Mouse (Mus musculus): ENCODE data around the gene Pum2. TPM values are rescaled to one million over a fixed set of nuclear protein-coding genes. Genes with fewer than 3 reads are reported as not detected.

Gene Pum2
- total and polyA plus RNA-seq, 2 experiments from 2014 or later = 35.3 to 117 TPM

- H3K4me2 ChIP-seq (ENCODE audit: low read depth, low read length, poor library complexity, severe bottlenecking) = peak within 1 kb of the TSS; percentile 100
- H3K27ac ChIP-seq (ENCODE audit: low read depth, low read length) = peak within 1 kb of the TSS; percentile 18; the same call in 1 of the 2 replicates
- peak within 1 kb of the TSS; percentile 52 for H3K4me3 ChIP-seq (ENCODE audit: low read depth, low read length)
- H3K27me3 ChIP-seq (ENCODE audit: insufficient read depth, low read length) = no peaks in the 10 kb centered on the region
- H3K9me3 ChIP-seq (ENCODE audit: low read length) = no peaks in the 10 kb centered on the region
- peak; percentile 71 for ATAC-seq (ENCODE audit: low FRiP score)
- H3K36me3 ChIP-seq (ENCODE audit: insufficient read depth, low read length) = no peaks in the 10 kb centered on the region
- H3K4me1 ChIP-seq (ENCODE audit: insufficient read depth, low read length) = peaks cover 7% of the 10 kb centered on the region; the same call in 1 of the 2 replicates
- TF ChIP-seq CTCF (IDR thresholded peaks at IDR 0.05) = peak; percentile 57
- peak; percentile 73 for DNase-seq (ENCODE audit: low spot score)
- under 1% methylated on average over 64 of the region's 67 CpGs for WGBS
- peak within 1 kb of the TSS; percentile 56 for H3K9ac ChIP-seq (replicated peaks; ENCODE audit: low read length, poor library complexity, severe bottlenecking)
Observed at GRCm38 (mm10) chr12:8770946-8771843, 97.3 kb downstream of the Pum2 start, which contains the start of gene Sdc1. Gene Sdc1 (plus strand): TSS chr12:8771323.

GRCm38 (mm10) chr12:8771844-8772380, 98.0 kb downstream of the Pum2 start:
- Histone ChIP-seq H3K9me3 (ENCODE audit: low read length) (no peaks in the 10 kb centered on the region), H3K9ac (replicated peaks; ENCODE audit: low read length, poor library complexity, severe bottlenecking) (peak overlapping the region; percentile 56), H3K4me2 (ENCODE audit: low read depth, low read length, poor library complexity, severe bottlenecking) (peak overlapping the region; percentile 100), H3K27ac (ENCODE audit: low read depth, low read length) (peak overlapping the region; percentile 18; the same call in 1 of the 2 replicates), H3K4me3 (ENCODE audit: low read depth, low read length) (peak overlapping the region; percentile 52), H3K4me1 (ENCODE audit: insufficient read depth, low read length) (peaks cover 7% of the 10 kb centered on the region; the same call in 1 of the 2 replicates), H3K27me3 (ENCODE audit: insufficient read depth, low read length) (no peaks in the 10 kb centered on the region), H3K36me3 (ENCODE audit: insufficient read depth, low read length) (no peaks in the 10 kb centered on the region)
- ATAC-seq (ENCODE audit: low FRiP score) (peak; percentile 36), DNase-seq (ENCODE audit: low spot score) (peak; percentile 45)
- under 1% methylated on average over 37 of the region's 37 CpGs for WGBS
- TF ChIP-seq CTCF (IDR thresholded peaks at IDR 0.05) = no peak

- WGBS = under 1% methylated on average over 50 of the region's 55 CpGs
- ATAC-seq (ENCODE audit: low FRiP score) = peak; percentile 41
- Histone ChIP-seq H3K4me1 (ENCODE audit: insufficient read depth, low read length) (peaks cover 7% of the 10 kb centered on the region; the same call in 1 of the 2 replicates), H3K27me3 (ENCODE audit: insufficient read depth, low read length) (no peaks in the 10 kb centered on the region), H3K36me3 (ENCODE audit: insufficient read depth, low read length) (no peaks in the 10 kb centered on the region), H3K4me3 (ENCODE audit: low read depth, low read length) (peak overlapping the region; percentile 52), H3K9ac (replicated peaks; ENCODE audit: low read length, poor library complexity, severe bottlenecking) (peak overlapping the region; percentile 56), H3K9me3 (ENCODE audit: low read length) (no peaks in the 10 kb centered on the region), H3K27ac (ENCODE audit: low read depth, low read length) (0 out of 2 replicates have a peak overlapping the region, but pooled peaks have one; percentile 18), H3K4me2 (ENCODE audit: low read depth, low read length, poor library complexity, severe bottlenecking) (peak overlapping the region; percentile 100)
- DNase-seq (ENCODE audit: low spot score) = no peak
- peak; percentile 40 for TF ChIP-seq CTCF (IDR thresholded peaks at IDR 0.05)
Observed at GRCm38 (mm10) chr12:8772451-8773143, 98.7 kb downstream of the Pum2 start.

- WGBS = 21% methylated on average over 6 of the region's 6 CpGs
- H3K4me3 ChIP-seq (ENCODE audit: low read depth, low read length) = peak overlapping the region; percentile 52
- H3K4me1 ChIP-seq (ENCODE audit: insufficient read depth, low read length) = peaks cover 7% of the 10 kb centered on the region; the same call in 1 of the 2 replicates
- no peak overlapping the region for H3K9ac ChIP-seq (replicated peaks; ENCODE audit: low read length, poor library complexity, severe bottlenecking)
- H3K4me2 ChIP-seq (ENCODE audit: low read depth, low read length, poor library complexity, severe bottlenecking) = peak overlapping the region; percentile 100
- no peaks in the 10 kb centered on the region for H3K9me3 ChIP-seq (ENCODE audit: low read length)
- no peak for TF ChIP-seq CTCF (IDR thresholded peaks at IDR 0.05)
- no peaks in the 10 kb centered on the region for H3K27me3 ChIP-seq (ENCODE audit: insufficient read depth, low read length)
- ATAC-seq (ENCODE audit: low FRiP score) = no peak
- no peak overlapping the region for H3K27ac ChIP-seq (ENCODE audit: low read depth, low read length)
- no peak for DNase-seq (ENCODE audit: low spot score)
- no peaks in the 10 kb centered on the region for H3K36me3 ChIP-seq (ENCODE audit: insufficient read depth, low read length)
Observed at GRCm38 (mm10) chr12:8773336-8773735, 99.4 kb downstream of the Pum2 start.

GRCm38 (mm10) chr12:8774183-8774582, 100.2 kb downstream of the Pum2 start:
- ATAC-seq (ENCODE audit: low FRiP score) = no peak
- peaks cover 7% of the 10 kb centered on the region; the same call in 1 of the 2 replicates for H3K4me1 ChIP-seq (ENCODE audit: insufficient read depth, low read length)
- no peaks in the 10 kb centered on the region for H3K36me3 ChIP-seq (ENCODE audit: insufficient read depth, low read length)
- no peak for TF ChIP-seq CTCF (IDR thresholded peaks at IDR 0.05)
- no peaks in the 10 kb centered on the region for H3K27me3 ChIP-seq (ENCODE audit: insufficient read depth, low read length)
- H3K4me3 ChIP-seq (ENCODE audit: low read depth, low read length) = no peak overlapping the region
- no peak overlapping the region for H3K4me2 ChIP-seq (ENCODE audit: low read depth, low read length, poor library complexity, severe bottlenecking)
- DNase-seq (ENCODE audit: low spot score) = no peak
- H3K9ac ChIP-seq (replicated peaks; ENCODE audit: low read length, poor library complexity, severe bottlenecking) = no peak overlapping the region
- H3K9me3 ChIP-seq (ENCODE audit: low read length) = no peaks in the 10 kb centered on the region
- H3K27ac ChIP-seq (ENCODE audit: low read depth, low read length) = no peak overlapping the region
